Mouse (Mus musculus): ENCODE results near the gene Trmo. TPM values are rescaled to one million over a fixed set of nuclear protein-coding genes. Genes with fewer than 3 reads are reported as not detected.

Trmo gene
- polyA plus RNA-seq (2016; fragmentation: Nextera tagmentation; extraction: Ambion mirVana), result 10.7 and 12.9 TPM in 2 replicates

GRCm38 (mm10) chr4:46389013-46389611, at the start of gene Trmo:
TSS of gene Trmo (minus strand) at chr4:46389437.
- under 1% methylated on average over 56 of the region's 56 CpGs for WGBS
- H3K27me3 ChIP-seq (ENCODE audit: low read depth, poor library complexity, severe bottlenecking), result no peaks in the 10 kb centered on the region
- peak within 1 kb of the TSS; percentile 73 for H3K4me3 ChIP-seq
- peaks cover 34% of the 10 kb centered on the region for H3K36me3 ChIP-seq
- peak; percentile 95 for DNase-seq (ENCODE audit: low spot score)
- peaks cover 12% of the 10 kb centered on the region for H3K4me1 ChIP-seq
- no peaks in the 10 kb centered on the region for H3K9me3 ChIP-seq (replicated peaks)
- peak within 1 kb of the TSS; percentile 99 for H3K27ac ChIP-seq (replicated peaks)

- 88% methylated on average over 12 of the region's 12 CpGs for WGBS
- H3K9me3 ChIP-seq (replicated peaks), result no peaks in the 10 kb centered on the region
- H3K36me3 ChIP-seq, result no peaks in the 10 kb centered on the region
- no peaks in the 10 kb centered on the region for H3K27me3 ChIP-seq (ENCODE audit: low read depth, poor library complexity, severe bottlenecking)
- H3K4me1 ChIP-seq, result 0 out of 2 replicates have a peak, but pooled peaks cover 6% of the 10 kb centered on the region
- DNase-seq (ENCODE audit: low spot score), result no peak
- no peak overlapping the region for H3K4me3 ChIP-seq
- no peak overlapping the region for H3K27ac ChIP-seq (replicated peaks)
These were observed 43.3 kb upstream of the Trmo start for GRCm38 (mm10) chr4:46432339-46433036.

- Histone ChIP-seq H3K4me1 (0 out of 2 replicates have a peak, but pooled peaks cover 6% of the 10 kb centered on the region), H3K4me3 (no peak overlapping the region), H3K27ac (replicated peaks) (no peak overlapping the region), H3K27me3 (ENCODE audit: low read depth, poor library complexity, severe bottlenecking) (no peaks in the 10 kb centered on the region), H3K36me3 (no peaks in the 10 kb centered on the region), H3K9me3 (replicated peaks) (no peaks in the 10 kb centered on the region)
- 68% methylated on average over 10 of the region's 10 CpGs for WGBS
- no peak for DNase-seq (ENCODE audit: low spot score)
These were observed 39.8 kb upstream of the Trmo start for GRCm38 (mm10) chr4:46428903-46429499.

- Histone ChIP-seq H3K27ac (replicated peaks) (no peak overlapping the region), H3K27me3 (ENCODE audit: low read depth, poor library complexity, severe bottlenecking) (no peaks in the 10 kb centered on the region; the same call in 1 of the 2 replicates), H3K9me3 (replicated peaks) (no peaks in the 10 kb centered on the region), H3K36me3 (no peaks in the 10 kb centered on the region), H3K4me1 (no peaks in the 10 kb centered on the region), H3K4me3 (no peak overlapping the region)
- 87% methylated on average over 8 of the region's 8 CpGs for WGBS
- DNase-seq (ENCODE audit: low spot score), result no peak
These were observed 33.4 kb upstream of the Trmo start for GRCm38 (mm10) chr4:46422625-46423024.

- no peak overlapping the region for H3K27ac ChIP-seq (replicated peaks)
- H3K4me1 ChIP-seq, result no peaks in the 10 kb centered on the region
- H3K9me3 ChIP-seq (replicated peaks), result no peaks in the 10 kb centered on the region
- DNase-seq (ENCODE audit: low spot score), result no peak
- H3K36me3 ChIP-seq, result no peaks in the 10 kb centered on the region
- 91% methylated on average over 9 of the region's 9 CpGs for WGBS
- no peak overlapping the region for H3K4me3 ChIP-seq
- H3K27me3 ChIP-seq (ENCODE audit: low read depth, poor library complexity, severe bottlenecking), result no peaks in the 10 kb centered on the region; the same call in 1 of the 2 replicates
These were observed 29.6 kb upstream of the Trmo start for GRCm38 (mm10) chr4:46418851-46419250.

- no peaks in the 10 kb centered on the region for H3K9me3 ChIP-seq (replicated peaks)
- peak; percentile 18 for DNase-seq (ENCODE audit: low spot score)
- H3K36me3 ChIP-seq, result no peaks in the 10 kb centered on the region
- no peaks in the 10 kb centered on the region; the same call in 1 of the 2 replicates for H3K27me3 ChIP-seq (ENCODE audit: low read depth, poor library complexity, severe bottlenecking)
- no peak overlapping the region for H3K27ac ChIP-seq (replicated peaks)
- WGBS, result 76% methylated on average over 3 of the region's 3 CpGs
- H3K4me3 ChIP-seq, result no peak overlapping the region
- H3K4me1 ChIP-seq, result no peaks in the 10 kb centered on the region
These were observed 28.3 kb upstream of the Trmo start for GRCm38 (mm10) chr4:46417491-46417890.

- Histone ChIP-seq H3K27ac (replicated peaks) (no peak within 1 kb of the TSS), H3K4me1 (no peaks in the 10 kb centered on the region), H3K9me3 (replicated peaks) (no peaks in the 10 kb centered on the region), H3K4me3 (no peak within 1 kb of the TSS), H3K27me3 (ENCODE audit: low read depth, poor library complexity, severe bottlenecking) (no peaks in the 10 kb centered on the region; the same call in 1 of the 2 replicates), H3K36me3 (no peaks in the 10 kb centered on the region)
- 82% methylated on average over 7 of the region's 7 CpGs for WGBS
- no peak for DNase-seq (ENCODE audit: low spot score)
These were observed 24.2 kb upstream of the Trmo start, which contains the start of gene Hemgn for GRCm38 (mm10) chr4:46413406-46413805. TSS of gene Hemgn (minus strand) at chr4:46413506.

GRCm38 (mm10) chr4:46412113-46412512, 22.9 kb upstream of the Trmo start:
- no peak overlapping the region for H3K4me3 ChIP-seq
- H3K36me3 ChIP-seq, result no peaks in the 10 kb centered on the region
- 82% methylated on average over 1 of the region's 1 CpGs for WGBS
- H3K27me3 ChIP-seq (ENCODE audit: low read depth, poor library complexity, severe bottlenecking), result no peaks in the 10 kb centered on the region
- no peaks in the 10 kb centered on the region for H3K4me1 ChIP-seq
- H3K27ac ChIP-seq (replicated peaks), result no peak overlapping the region
- no peaks in the 10 kb centered on the region for H3K9me3 ChIP-seq (replicated peaks)
- no peak for DNase-seq (ENCODE audit: low spot score)

GRCm38 (mm10) chr4:46411489-46411888, 22.3 kb upstream of the Trmo start:
- no peaks in the 10 kb centered on the region for H3K36me3 ChIP-seq
- H3K27ac ChIP-seq (replicated peaks), result no peak overlapping the region
- H3K4me3 ChIP-seq, result no peak overlapping the region
- WGBS, result 77% methylated on average over 6 of the region's 6 CpGs
- no peak for DNase-seq (ENCODE audit: low spot score)
- H3K27me3 ChIP-seq (ENCODE audit: low read depth, poor library complexity, severe bottlenecking), result no peaks in the 10 kb centered on the region
- no peaks in the 10 kb centered on the region for H3K9me3 ChIP-seq (replicated peaks)
- H3K4me1 ChIP-seq, result no peaks in the 10 kb centered on the region

GRCm38 (mm10) chr4:46410677-46411076, 21.4 kb upstream of the Trmo start:
- H3K27me3 ChIP-seq (ENCODE audit: low read depth, poor library complexity, severe bottlenecking), result no peaks in the 10 kb centered on the region
- peak overlapping the region; percentile 57; the same call in 1 of the 2 replicates for H3K27ac ChIP-seq (replicated peaks)
- H3K36me3 ChIP-seq, result no peaks in the 10 kb centered on the region
- no peaks in the 10 kb centered on the region for H3K4me1 ChIP-seq
- 90% methylated on average over 5 of the region's 5 CpGs for WGBS
- H3K4me3 ChIP-seq, result no peak overlapping the region
- H3K9me3 ChIP-seq (replicated peaks), result no peaks in the 10 kb centered on the region
- DNase-seq (ENCODE audit: low spot score), result no peak

- Histone ChIP-seq H3K9me3 (replicated peaks) (no peaks in the 10 kb centered on the region), H3K27ac (replicated peaks) (0 out of 2 replicates have a peak overlapping the region, but pooled peaks have one; percentile 17), H3K4me3 (no peak overlapping the region), H3K36me3 (no peaks in the 10 kb centered on the region), H3K4me1 (no peaks in the 10 kb centered on the region), H3K27me3 (ENCODE audit: low read depth, poor library complexity, severe bottlenecking) (no peaks in the 10 kb centered on the region)
- DNase-seq (ENCODE audit: low spot score), result no peak
- WGBS, result 89% methylated on average over 8 of the region's 8 CpGs
These were observed 17.9 kb upstream of the Trmo start for GRCm38 (mm10) chr4:46406966-46407703.

- Histone ChIP-seq H3K27me3 (ENCODE audit: low read depth, poor library complexity, severe bottlenecking) (no peaks in the 10 kb centered on the region), H3K36me3 (no peaks in the 10 kb centered on the region), H3K9me3 (replicated peaks) (0 out of 2 replicates have a peak, but pooled peaks cover 6% of the 10 kb centered on the region), H3K27ac (replicated peaks) (no peak overlapping the region), H3K4me1 (no peaks in the 10 kb centered on the region), H3K4me3 (no peak overlapping the region)
- DNase-seq (ENCODE audit: low spot score), result no peak
- 84% methylated on average over 6 of the region's 6 CpGs for WGBS
These were observed 15.0 kb upstream of the Trmo start for GRCm38 (mm10) chr4:46404042-46404795.
